Mouse (Mus musculus) heart, embryonic 14.5 days (tissue): ENCODE results near the gene Sema3g. TPM values are rescaled to one million over a fixed set of nuclear protein-coding genes. Genes with fewer than 3 reads are reported as not detected.

Experiments used
- ATAC-seq: fragments of 200-750 bp; cut with Nextera tagmentation; 2 replicates; pipeline ENCODE4 v1.8.0; 2017; ENCODE audit warnings: low read depth, moderate TSS enrichment; ENCODE audit not compliant: insufficient number of reproducible peaks, insufficient read depth, low FRiP score
- H3K27ac ChIP-seq, 2 experiments: fragments of 200-500 bp in 1 of 2; fragments of 300-500 bp in 1 of 2; sonication (generic) in 1 of 2; replicated peaks in 1 of 2; 2 replicates each; pipeline ENCODE4 v1.5.1; 2012 to 2014; ENCODE audit warnings: low read depth in 2 of 2, low read length in 2 of 2, control low read depth in 1 of 2, mild to moderate bottlenecking in 1 of 2, mixed read lengths in 1 of 2; ENCODE audit not compliant: control insufficient read depth in 1 of 2, insufficient read depth in 1 of 2
- H3K27me3 ChIP-seq: fragments of 300-500 bp; sonication (generic); 2 replicates; pipeline ENCODE4 v1.6.1; 2014; ENCODE audit warnings: mild to moderate bottlenecking, low read length, control low read depth; ENCODE audit not compliant: control insufficient read depth, insufficient read depth
- H3K36me3 ChIP-seq: fragments of 300-500 bp; sonication (generic); 2 replicates; pipeline ENCODE4 v1.6.1; 2014; ENCODE audit warnings: mild to moderate bottlenecking, control low read depth, low read length, mixed read lengths; ENCODE audit not compliant: control insufficient read depth, insufficient read depth
- H3K4me1 ChIP-seq, 2 experiments: fragments of 200-500 bp in 1 of 2; fragments of 300-500 bp in 1 of 2; sonication (generic) in 1 of 2; 2 replicates each; pipeline ENCODE4 v1.6.1; 2012 to 2014; ENCODE audit warnings: low read length in 2 of 2, control low read depth in 1 of 2, mixed read lengths in 1 of 2; ENCODE audit not compliant: control insufficient read depth in 2 of 2, insufficient read depth in 2 of 2
- H3K4me2 ChIP-seq: fragments of 300-500 bp; sonication (generic); 2 replicates; pipeline ENCODE4 v1.6.1; 2014; ENCODE audit warnings: mild to moderate bottlenecking, low read length
- H3K4me3 ChIP-seq, 2 experiments: fragments of 200-500 bp in 1 of 2; fragments of 300-500 bp in 1 of 2; sonication (generic) in 1 of 2; 2 replicates each; pipeline ENCODE4 v1.5.1; 2012 to 2014; ENCODE audit warnings: low read length in 2 of 2, mild to moderate bottlenecking in 2 of 2, control low read depth in 1 of 2, low read depth in 1 of 2, moderate library complexity in 1 of 2; ENCODE audit not compliant: control insufficient read depth in 1 of 2, insufficient read depth in 1 of 2
- H3K9ac ChIP-seq: fragments of 300-500 bp; sonication (generic); 2 replicates; pipeline ENCODE4 v1.6.1; 2014; ENCODE audit warnings: mild to moderate bottlenecking, low read length
- H3K9me3 ChIP-seq: fragments of 300-500 bp; sonication (generic); 2 replicates; pipeline ENCODE4 v1.6.1; 2016; ENCODE audit warnings: low read length, control low read depth; ENCODE audit not compliant: control insufficient read depth
- WGBS: fragments of 180-500 bp; shearing (Covaris S2); extraction: QIAGEN DNeasy Blood & Tissue Kit; methylation state at CpG from one replicate; pipeline ENCODE4 v1.1.7; 2014; 5-methylcytosine and 5-hydroxymethylcytosine counted together
- polyA plus RNA-seq: library from polyadenylated mRNA; unstranded; fragments of >200 nt; fragmentation: Nextera tagmentation; extraction: Ambion mirVana; gene quantifications from 2 replicates; pipeline ENCODE4 v1.2.1, GENCODE M21; 2014

Sema3g gene
- polyA plus RNA-seq, 1 experiment from 2014 or later, result 0.23 TPM

DNA sequence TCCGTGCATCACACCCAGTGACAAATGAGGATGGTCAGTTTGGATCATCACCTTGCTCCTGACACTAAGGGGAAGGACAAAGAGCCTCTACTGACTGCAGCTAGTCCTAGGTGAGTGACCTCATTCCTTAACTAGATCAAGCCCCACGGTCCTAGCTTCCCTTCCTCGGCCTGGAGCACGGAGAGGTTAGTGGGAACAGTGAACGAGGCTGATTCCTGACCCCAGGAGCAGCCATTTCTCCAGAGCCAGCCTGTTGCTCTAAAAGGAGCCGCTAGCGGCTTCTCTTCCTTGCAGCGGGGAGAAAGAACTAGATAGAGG, 12.5 kb upstream of the Sema3g start:
- no peak for ATAC-seq
- Histone ChIP-seq H3K4me2 (peak overlapping the region; percentile 93), H3K9me3 (no peaks in the 10 kb centered on the region), H3K4me1 (peaks cover 13 to 31% of the 10 kb centered on the region in 2 experiments), H3K4me3 (peak overlapping the region; percentile 91 to 93), H3K27me3 (no peaks in the 10 kb centered on the region), H3K36me3 (peaks cover 52% of the 10 kb centered on the region), H3K27ac (peak overlapping the region; percentile 96 to 97), H3K9ac (peak overlapping the region; percentile 89)
- 3% methylated on average over 8 of the region's 8 CpGs for WGBS

DNA sequence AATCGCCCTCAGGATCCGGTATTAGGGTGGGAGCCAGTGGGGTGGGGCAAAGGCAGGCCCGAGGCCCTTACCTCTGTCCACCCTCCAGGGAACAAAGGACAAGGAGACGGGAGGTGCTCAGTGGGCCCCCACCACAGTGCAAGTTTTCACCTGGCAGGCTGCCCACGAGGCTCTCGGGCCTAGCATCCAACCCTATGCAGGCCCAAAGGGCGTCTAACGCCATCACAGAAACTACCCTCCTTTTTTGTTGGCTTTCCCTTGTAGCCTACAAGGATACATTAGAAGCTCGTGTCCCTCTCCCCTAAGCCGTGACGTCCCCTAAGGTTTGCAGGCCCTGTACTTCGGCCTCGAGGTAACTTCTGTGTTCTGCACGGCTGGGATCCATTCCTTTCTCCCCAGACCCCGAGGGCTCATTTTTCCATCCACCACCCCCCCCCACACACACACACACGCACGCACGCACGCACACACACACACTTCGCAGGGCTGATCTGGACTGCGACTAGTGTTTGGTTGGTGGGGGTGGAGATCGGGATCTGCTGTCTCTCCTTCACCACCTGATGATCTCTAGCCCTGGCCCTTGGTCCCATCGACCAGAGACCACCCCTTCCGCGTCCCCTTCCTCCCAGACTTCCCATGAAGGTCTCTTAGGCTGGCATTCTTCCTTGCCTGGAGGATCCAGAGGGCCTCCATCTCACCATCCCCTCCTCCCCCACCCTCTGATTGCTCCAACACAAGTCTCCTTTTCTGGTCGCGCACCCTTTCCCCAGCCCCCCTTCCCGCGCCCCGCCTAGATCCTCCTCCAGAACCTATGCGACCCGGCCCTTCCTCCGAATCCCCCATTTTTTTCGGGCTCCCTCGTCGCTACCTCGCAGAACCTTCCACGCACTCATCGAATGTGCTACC, 11.8 kb upstream of the Sema3g start:
- H3K27ac ChIP-seq, result peak overlapping the region; percentile 96 to 97
- peaks cover 52% of the 10 kb centered on the region for H3K36me3 ChIP-seq
- H3K9ac ChIP-seq, result peak overlapping the region; percentile 89
- no peaks in the 10 kb centered on the region for H3K9me3 ChIP-seq
- peak overlapping the region; percentile 91 to 93 for H3K4me3 ChIP-seq
- ATAC-seq, result peak; percentile 8; the same call in 1 of the 2 replicates
- H3K4me2 ChIP-seq, result peak overlapping the region; percentile 93
- WGBS, result under 1% methylated on average over 39 of the region's 39 CpGs
- no peaks in the 10 kb centered on the region for H3K27me3 ChIP-seq
- H3K4me1 ChIP-seq, result peaks cover 13 to 28% of the 10 kb centered on the region in 2 experiments

DNA sequence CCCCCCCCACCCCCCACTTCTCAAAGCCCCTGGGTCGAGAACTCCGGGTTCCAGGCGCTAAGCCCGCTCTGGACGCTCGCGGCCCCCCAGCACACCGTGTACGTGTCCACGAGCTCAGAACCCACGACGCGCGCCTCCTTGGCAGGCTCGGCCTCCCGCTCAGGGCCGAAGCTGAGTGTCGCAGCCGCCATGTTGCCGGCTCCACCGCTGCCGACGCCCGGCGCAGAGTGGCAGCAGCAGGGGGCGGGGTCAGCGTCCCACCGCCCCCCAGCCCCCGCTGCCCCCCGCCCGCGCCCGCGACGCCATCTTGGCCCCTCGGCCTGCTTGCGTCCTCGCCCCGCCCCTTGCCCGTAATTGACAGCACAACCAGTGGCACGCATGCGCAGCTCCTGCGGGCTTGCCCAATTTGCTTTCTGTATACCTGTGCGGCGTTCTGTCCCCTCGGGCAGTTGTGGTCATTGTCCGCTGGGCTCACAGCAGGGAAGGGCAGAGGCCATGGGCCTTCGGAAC, 11.1 kb upstream of the Sema3g start:
- peak overlapping the region; percentile 91 to 93 for H3K4me3 ChIP-seq
- peak overlapping the region; percentile 96 to 97 for H3K27ac ChIP-seq
- WGBS, result under 1% methylated on average over 48 of the region's 48 CpGs
- H3K36me3 ChIP-seq, result peaks cover 52% of the 10 kb centered on the region
- peak; percentile 18; the same call in 1 of the 2 replicates for ATAC-seq
- no peaks in the 10 kb centered on the region for H3K9me3 ChIP-seq
- H3K4me2 ChIP-seq, result peak overlapping the region; percentile 93
- peaks cover 15 to 34% of the 10 kb centered on the region in 2 experiments for H3K4me1 ChIP-seq
- no peaks in the 10 kb centered on the region for H3K27me3 ChIP-seq
- H3K9ac ChIP-seq, result peak overlapping the region; percentile 89

DNA sequence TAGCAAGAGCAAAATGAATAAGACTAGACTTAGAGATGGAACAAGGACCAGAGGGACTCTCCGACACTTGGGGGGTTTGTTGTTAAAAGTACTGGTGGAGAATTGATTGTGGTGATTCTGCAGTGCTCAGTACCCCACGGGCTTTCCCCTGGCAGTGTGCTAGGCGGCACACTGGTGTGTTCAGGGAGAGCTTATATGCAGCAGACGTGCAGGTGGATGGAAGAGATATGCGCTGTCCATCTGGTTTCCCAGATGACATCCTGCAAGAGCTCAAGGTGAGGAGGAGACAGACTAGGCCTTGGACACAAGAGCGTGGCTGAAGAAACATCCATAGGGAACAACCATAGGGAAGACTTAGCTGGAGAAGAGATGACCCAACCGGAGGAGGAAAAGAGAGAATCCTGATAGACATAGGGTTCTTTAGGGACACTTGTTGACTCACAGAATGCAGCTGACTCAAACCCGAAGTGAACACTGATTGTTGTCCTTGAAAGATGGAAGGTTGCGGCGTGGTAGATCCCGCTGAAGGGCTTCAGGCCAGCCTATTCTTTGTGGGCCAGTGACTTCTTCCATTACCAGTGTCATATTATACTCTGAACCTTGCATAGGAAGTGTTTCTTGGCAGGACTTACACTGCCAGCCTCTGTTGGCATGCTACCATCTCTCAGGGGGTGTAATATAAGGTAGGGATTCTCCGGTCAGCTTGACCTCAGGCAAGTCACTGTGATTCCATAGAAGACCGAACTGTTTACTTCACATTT, 10.4 kb upstream of the Sema3g start:
- 72% methylated on average over 13 of the region's 13 CpGs for WGBS
- Histone ChIP-seq H3K4me1 (peaks cover 19 to 41% of the 10 kb centered on the region in 2 experiments), H3K4me2 (peak overlapping the region; percentile 93), H3K4me3 (peak overlapping the region; percentile 49 to 91), H3K27ac (peak overlapping the region; percentile 28 to 96), H3K9me3 (no peaks in the 10 kb centered on the region), H3K36me3 (peaks cover 52% of the 10 kb centered on the region), H3K27me3 (no peaks in the 10 kb centered on the region), H3K9ac (peak overlapping the region; percentile 89)
- no peak for ATAC-seq

DNA sequence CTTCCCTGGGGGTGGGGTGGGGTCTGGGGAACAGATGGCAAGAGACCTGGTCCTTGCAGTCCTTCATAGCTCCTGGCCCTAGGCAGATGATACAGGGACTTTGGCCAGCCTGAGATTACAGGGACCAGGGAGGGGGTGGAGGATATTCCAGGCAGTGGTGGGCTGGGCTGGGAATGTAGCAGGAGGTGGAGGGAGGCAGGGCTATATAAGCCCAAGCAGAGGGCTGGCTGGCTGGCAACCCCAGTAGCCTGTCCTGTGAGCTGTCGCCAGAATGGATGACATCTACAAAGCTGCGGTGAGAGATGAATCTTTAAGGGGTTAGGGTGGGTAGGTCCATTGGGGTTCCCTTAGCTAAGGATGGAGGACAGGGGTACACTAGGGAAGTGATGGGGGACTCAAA, 9.6 kb upstream of the Sema3g start, which contains the start of gene Tnnc1:
Gene Tnnc1 (plus strand): TSS at position 229 of the 400 bp plus-strand sequence.
- Histone ChIP-seq H3K4me3 (peak within 1 kb of the TSS; percentile 83 to 91), H3K27me3 (no peaks in the 10 kb centered on the region), H3K27ac (peak within 1 kb of the TSS; percentile 99), H3K9ac (peak within 1 kb of the TSS; percentile 89), H3K4me1 (peaks cover 27 to 49% of the 10 kb centered on the region in 2 experiments), H3K36me3 (peaks cover 51% of the 10 kb centered on the region), H3K4me2 (peak within 1 kb of the TSS; percentile 93), H3K9me3 (no peaks in the 10 kb centered on the region)
- ATAC-seq, result peak; percentile 35
- WGBS, result 46% methylated on average over 2 of the region's 2 CpGs

DNA sequence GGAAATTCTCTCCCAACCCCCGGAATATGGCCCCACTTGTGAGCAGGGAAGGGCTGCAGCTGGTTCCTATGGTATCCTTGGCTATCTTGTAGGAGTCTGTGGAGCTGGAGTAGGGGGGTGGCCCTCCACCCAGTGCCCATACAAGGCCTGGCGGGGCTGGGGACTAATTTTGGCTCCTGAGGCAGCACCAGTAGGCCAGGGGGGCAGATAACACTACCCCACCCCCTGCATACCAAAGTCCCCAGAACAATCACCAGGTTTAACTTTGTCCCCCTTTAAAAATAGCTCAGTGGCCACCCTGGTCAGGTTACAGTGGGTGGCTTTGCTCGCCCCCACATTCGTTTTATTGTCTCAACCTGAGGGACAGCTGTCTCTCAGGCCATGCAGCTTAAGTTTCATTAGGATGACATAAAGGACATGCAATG, 8.5 kb upstream of the Sema3g start:
- Histone ChIP-seq H3K36me3 (peaks cover 40% of the 10 kb centered on the region), H3K9ac (peak overlapping the region; percentile 95), H3K27ac (peak overlapping the region; percentile 99), H3K4me3 (peak overlapping the region; percentile 83 to 91), H3K4me1 (peaks cover 34 to 51% of the 10 kb centered on the region in 2 experiments), H3K27me3 (no peaks in the 10 kb centered on the region), H3K4me2 (peak overlapping the region; percentile 93), H3K9me3 (no peaks in the 10 kb centered on the region)
- ATAC-seq, result peak; percentile 80
- 31% methylated on average over 4 of the region's 4 CpGs for WGBS

DNA sequence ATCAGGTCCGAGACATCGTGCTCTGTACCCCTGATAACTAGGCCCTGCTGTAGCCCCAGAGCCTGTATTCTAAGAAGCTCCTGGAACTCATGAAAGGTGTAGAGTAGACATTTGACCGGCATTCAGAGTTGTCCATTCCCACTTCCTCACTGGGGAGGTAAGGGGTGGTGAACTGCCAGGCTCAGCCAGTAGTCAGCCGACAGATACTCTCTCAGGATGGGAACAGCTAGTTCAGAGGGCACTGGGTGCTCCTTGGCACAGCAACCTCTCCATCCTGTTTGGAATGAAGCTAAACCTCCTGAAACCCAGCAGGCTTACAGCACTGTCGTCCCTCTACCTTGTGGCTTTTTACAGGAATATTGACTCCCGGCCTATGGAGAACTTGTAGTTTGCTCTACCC, 5.8 kb upstream of the Sema3g start:
- peaks cover 34% of the 10 kb centered on the region for H3K36me3 ChIP-seq
- peaks cover 36 to 49% of the 10 kb centered on the region in 2 experiments for H3K4me1 ChIP-seq
- no peak for ATAC-seq
- H3K9ac ChIP-seq, result peak overlapping the region; percentile 95
- H3K4me2 ChIP-seq, result peak overlapping the region; percentile 93
- H3K27ac ChIP-seq, result peak overlapping the region; percentile 59 to 84
- 62% methylated on average over 6 of the region's 6 CpGs for WGBS
- H3K4me3 ChIP-seq, result peak overlapping the region; percentile 16 to 91; a peak in 3 of 4 replicates
- H3K27me3 ChIP-seq, result no peaks in the 10 kb centered on the region
- no peaks in the 10 kb centered on the region for H3K9me3 ChIP-seq
